Mouse (Mus musculus) myocyte (in vitro differentiated cells): ENCODE measurements around the gene Smg6.

Experiments used
- CEBPB ChIP-seq: IDR thresholded peaks from 2 replicates; pipeline ENCODE4 v1.6.1; 2011; ENCODE audit warnings: mild to moderate bottlenecking, moderate library complexity; ENCODE audit not compliant: poor library complexity, insufficient read depth, severe bottlenecking
- E2F4 ChIP-seq: IDR thresholded peaks from one replicate; pipeline ENCODE4 v1.6.1; 2011; ENCODE audit warnings: mild to moderate bottlenecking, control low read depth, moderate library complexity; ENCODE audit not compliant: insufficient read depth
- MAX ChIP-seq: IDR thresholded peaks from one replicate; pipeline ENCODE4 v1.6.1; 2011; ENCODE audit warnings: low read depth, mild to moderate bottlenecking, control low read depth
- MYOD1 ChIP-seq, 3 experiments: IDR thresholded peaks; one replicate each; pipeline ENCODE4 v1.6.1; 2011; ENCODE audit warnings: control low read depth in 2 of 3, low read depth in 2 of 3, mild to moderate bottlenecking in 2 of 3, moderate library complexity in 1 of 3; ENCODE audit not compliant: insufficient read length in 2 of 3, control insufficient read depth in 1 of 3
- MYOG ChIP-seq, 3 experiments: IDR thresholded peaks; one replicate each; pipeline ENCODE4 v1.6.1; 2011; ENCODE audit warnings: control low read depth in 2 of 3, low read depth in 2 of 3, mild to moderate bottlenecking in 2 of 3; ENCODE audit not compliant: insufficient read length in 2 of 3, control insufficient read depth in 1 of 3, insufficient read depth in 1 of 3
- POLR2A ChIP-seq: IDR thresholded peaks from one replicate; pipeline ENCODE4 v1.6.1; 2011; ENCODE audit warnings: low read depth, mild to moderate bottlenecking, control low read depth, moderate library complexity; ENCODE audit not compliant: insufficient read length
- POLR2AphosphoS2 ChIP-seq: IDR thresholded peaks from one replicate; pipeline ENCODE4 v1.6.1; 2011; ENCODE audit warnings: low read depth, control low read depth; ENCODE audit not compliant: insufficient read length
- REST ChIP-seq: IDR thresholded peaks from one replicate; pipeline ENCODE4 v1.6.1; 2011; ENCODE audit warnings: mild to moderate bottlenecking, control low read depth, moderate library complexity; ENCODE audit not compliant: insufficient read depth, insufficient read length
- SRF ChIP-seq: IDR thresholded peaks from one replicate; pipeline ENCODE4 v1.6.1; 2011; ENCODE audit warnings: low read depth; ENCODE audit not compliant: control insufficient read depth, insufficient read length
- TCF12 ChIP-seq: IDR thresholded peaks from one replicate; pipeline ENCODE4 v1.6.1; 2011; ENCODE audit warnings: mild to moderate bottlenecking, control low read depth; ENCODE audit not compliant: poor library complexity, insufficient read depth, severe bottlenecking
- TCF3 ChIP-seq: IDR thresholded peaks from one replicate; pipeline ENCODE4 v1.6.1; 2011; ENCODE audit warnings: low read depth, control low read depth; ENCODE audit not compliant: insufficient read length
- USF1 ChIP-seq: IDR thresholded peaks from one replicate; pipeline ENCODE4 v1.6.1; 2011; ENCODE audit warnings: low read depth, mild to moderate bottlenecking, control low read depth, moderate library complexity

DNA sequence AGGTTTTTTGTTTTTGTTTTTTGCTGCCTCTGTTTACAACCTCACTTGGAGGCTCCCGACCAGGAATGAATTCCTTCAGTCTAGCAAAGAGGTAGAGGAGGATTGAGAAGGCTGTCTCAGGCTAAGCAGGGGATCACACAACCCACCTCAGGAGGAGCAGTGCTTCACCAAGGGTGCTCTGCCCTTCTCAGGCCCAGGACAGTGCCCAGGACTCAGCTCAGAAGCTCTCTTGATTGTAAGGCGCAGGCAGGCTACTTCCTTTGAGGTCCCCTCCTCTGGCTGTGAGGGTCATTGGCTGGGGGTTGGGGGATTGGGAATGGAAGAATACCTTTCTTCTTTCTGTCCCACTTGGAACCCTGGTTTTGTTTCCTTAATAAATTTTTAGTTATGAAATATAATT, 238.4 kb downstream of the Smg6 start:
- TF ChIP-seq USF1 (no peak), POLR2A (no peak), MYOG (IDR thresholded peaks at IDR 0.05; ENCODE audit: control insufficient read depth in 1 of 3, insufficient read depth in 1 of 3, insufficient read length in 2 of 3, low read depth in 2 of 3) (no peak), POLR2AphosphoS2 (no peak), CEBPB (no peak), MAX (no peak), E2F4 (no peak), MYOD1 (IDR thresholded peaks at IDR 0.05; ENCODE audit: control insufficient read depth in 1 of 3, insufficient read length in 2 of 3, low read depth in 2 of 3) (no peak), TCF12 (no peak), SRF (no peak), REST (no peak), TCF3 (no peak)
